Mouse (Mus musculus): ENCODE measurements around the gene Srcap. TPM values are rescaled to one million over a fixed set of nuclear protein-coding genes. Genes with fewer than 3 reads are reported as not detected.

The Srcap gene
- polyA plus RNA-seq, 1 experiment from 2014 or later = 40.1 TPM

DNA sequence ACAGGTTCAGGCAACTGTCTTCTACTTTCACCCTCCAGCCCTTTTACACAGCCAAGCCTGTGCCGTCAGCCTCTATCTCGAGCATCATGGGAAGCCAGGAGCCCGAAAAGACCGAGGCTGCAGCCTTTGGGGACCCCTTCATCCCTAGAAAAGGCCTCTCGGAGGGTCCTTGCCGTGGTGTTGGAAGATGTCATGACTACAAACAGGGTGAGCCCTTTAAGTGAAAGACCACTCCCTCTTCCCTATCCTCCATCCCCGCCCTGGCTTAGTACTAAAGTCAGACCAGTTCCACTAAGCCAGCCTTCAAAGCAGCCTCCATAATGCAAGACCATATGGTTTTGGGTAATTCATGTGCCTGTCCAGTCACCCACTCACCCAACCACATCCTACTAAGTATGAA is 39.7 kb upstream of the Srcap start:
- Histone ChIP-seq H3K27ac (replicated peaks in 1 of 2; ENCODE audit: control insufficient read depth in 1 of 2, insufficient read depth in 1 of 2, low read depth in 2 of 2, low read length in 2 of 2) (peak overlapping the region; percentile 95 to 99), H3K27me3 (ENCODE audit: control insufficient read depth, insufficient read depth, low read length) (no peaks in the 10 kb centered on the region), H3K4me3 (ENCODE audit: control insufficient read depth in 1 of 2, insufficient read depth in 1 of 2, low read depth in 1 of 2, low read length in 2 of 2) (peak overlapping the region; percentile 75 to 82), H3K4me1 (ENCODE audit: control insufficient read depth in 2 of 2, insufficient read depth in 2 of 2, low read length in 2 of 2) (peaks cover 4 to 16% of the 10 kb centered on the region in 2 experiments; a peak in 3 of 4 replicates), H3K9ac (ENCODE audit: low read length) (peak overlapping the region; percentile 93), H3K4me2 (ENCODE audit: low read length) (peak overlapping the region; percentile 81), H3K36me3 (ENCODE audit: control insufficient read depth, insufficient read depth, low read length) (peaks cover 45% of the 10 kb centered on the region), H3K9me3 (ENCODE audit: control insufficient read depth, low read length) (no peaks in the 10 kb centered on the region)
- ATAC-seq (ENCODE audit: insufficient number of reproducible peaks, insufficient read depth, low FRiP score, low read depth) = no peak
- WGBS = 0% methylated on average over 7 of the region's 7 CpGs

- ATAC-seq (ENCODE audit: insufficient number of reproducible peaks, insufficient read depth, low FRiP score, low read depth) = no peak
- H3K4me1 ChIP-seq (ENCODE audit: control insufficient read depth in 2 of 2, insufficient read depth in 2 of 2, low read length in 2 of 2) = peaks cover 4 to 19% of the 10 kb centered on the region in 2 experiments; a peak in 3 of 4 replicates
- no peak overlapping the region for H3K9ac ChIP-seq (ENCODE audit: low read length)
- H3K36me3 ChIP-seq (ENCODE audit: control insufficient read depth, insufficient read depth, low read length) = peaks cover 41% of the 10 kb centered on the region
- no peak overlapping the region for H3K27ac ChIP-seq (replicated peaks in 1 of 2; ENCODE audit: control insufficient read depth in 1 of 2, insufficient read depth in 1 of 2, low read depth in 2 of 2, low read length in 2 of 2)
- WGBS = 82% methylated on average over 5 of the region's 5 CpGs
- H3K4me2 ChIP-seq (ENCODE audit: low read length) = no peak overlapping the region
- H3K4me3 ChIP-seq (ENCODE audit: control insufficient read depth in 1 of 2, insufficient read depth in 1 of 2, low read depth in 1 of 2, low read length in 2 of 2) = no peak overlapping the region
- no peaks in the 10 kb centered on the region for H3K27me3 ChIP-seq (ENCODE audit: control insufficient read depth, insufficient read depth, low read length)
- H3K9me3 ChIP-seq (ENCODE audit: control insufficient read depth, low read length) = no peaks in the 10 kb centered on the region
These were observed 38.1 kb upstream of the Srcap start for GRCm38 (mm10) chr7:127473705-127474104.

GRCm38 (mm10) chr7:127474378-127475070 is 37.3 kb upstream of the Srcap start:
- no peak overlapping the region for H3K4me2 ChIP-seq (ENCODE audit: low read length)

DNA sequence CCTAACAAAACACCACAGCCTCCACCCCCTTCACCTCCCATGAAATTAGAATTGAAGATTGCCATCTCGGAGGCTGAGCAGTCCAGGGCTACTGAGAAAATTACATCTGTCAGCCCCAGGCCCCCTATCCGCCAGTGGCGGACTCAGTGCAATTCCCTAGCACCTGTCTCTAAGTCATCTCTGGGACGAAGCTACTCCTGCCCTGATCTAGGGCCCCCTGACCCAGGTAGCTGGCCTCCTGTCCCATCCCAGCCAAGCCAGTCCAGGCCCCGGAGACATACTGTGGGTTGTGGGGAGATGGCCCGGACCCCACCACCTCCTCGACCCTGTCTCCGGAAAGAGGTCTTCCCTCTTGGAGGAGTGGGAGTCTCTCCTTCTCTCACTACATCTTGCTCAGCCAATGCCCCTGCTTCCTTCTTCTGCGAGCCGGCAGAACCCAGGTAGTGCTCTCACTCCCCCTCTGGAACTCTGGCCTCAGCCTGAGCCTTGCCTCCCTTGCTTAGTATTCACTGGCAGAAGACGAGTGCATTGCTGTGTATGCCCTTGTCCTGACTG is 36.5 kb upstream of the Srcap start:
- no peaks in the 10 kb centered on the region for H3K27me3 ChIP-seq (ENCODE audit: control insufficient read depth, insufficient read depth, low read length)
- ATAC-seq (ENCODE audit: insufficient number of reproducible peaks, insufficient read depth, low FRiP score, low read depth) = no peak
- H3K4me3 ChIP-seq (ENCODE audit: control insufficient read depth in 1 of 2, insufficient read depth in 1 of 2, low read depth in 1 of 2, low read length in 2 of 2) = no peak overlapping the region
- 93% methylated on average over 11 of the region's 11 CpGs for WGBS
- H3K36me3 ChIP-seq (ENCODE audit: control insufficient read depth, insufficient read depth, low read length) = peaks cover 41% of the 10 kb centered on the region
- no peaks in the 10 kb centered on the region for H3K9me3 ChIP-seq (ENCODE audit: control insufficient read depth, low read length)
- H3K4me1 ChIP-seq (ENCODE audit: control insufficient read depth in 2 of 2, insufficient read depth in 2 of 2, low read length in 2 of 2) = peaks cover 7 to 24% of the 10 kb centered on the region in 2 experiments; a peak in 3 of 4 replicates
- H3K9ac ChIP-seq (ENCODE audit: low read length) = no peak overlapping the region
- no peak overlapping the region for H3K4me2 ChIP-seq (ENCODE audit: low read length)
- H3K27ac ChIP-seq (replicated peaks in 1 of 2; ENCODE audit: control insufficient read depth in 1 of 2, insufficient read depth in 1 of 2, low read depth in 2 of 2, low read length in 2 of 2) = no peak overlapping the region

More at GRCm38 (mm10) chr7:127474378-127475070, 37.3 kb upstream of the Srcap start:
- Histone ChIP-seq H3K4me3 (ENCODE audit: control insufficient read depth in 1 of 2, insufficient read depth in 1 of 2, low read depth in 1 of 2, low read length in 2 of 2) (no peak overlapping the region), H3K9me3 (ENCODE audit: control insufficient read depth, low read length) (no peaks in the 10 kb centered on the region), H3K27ac (replicated peaks in 1 of 2; ENCODE audit: control insufficient read depth in 1 of 2, insufficient read depth in 1 of 2, low read depth in 2 of 2, low read length in 2 of 2) (no peak overlapping the region), H3K9ac (ENCODE audit: low read length) (no peak overlapping the region), H3K36me3 (ENCODE audit: control insufficient read depth, insufficient read depth, low read length) (peaks cover 41% of the 10 kb centered on the region), H3K27me3 (ENCODE audit: control insufficient read depth, insufficient read depth, low read length) (no peaks in the 10 kb centered on the region), H3K4me1 (ENCODE audit: control insufficient read depth in 2 of 2, insufficient read depth in 2 of 2, low read length in 2 of 2) (peaks cover 4 to 20% of the 10 kb centered on the region in 2 experiments; a peak in 3 of 4 replicates)
- no peak for ATAC-seq (ENCODE audit: insufficient number of reproducible peaks, insufficient read depth, low FRiP score, low read depth)
- WGBS = 84% methylated on average over 6 of the region's 6 CpGs

DNA sequence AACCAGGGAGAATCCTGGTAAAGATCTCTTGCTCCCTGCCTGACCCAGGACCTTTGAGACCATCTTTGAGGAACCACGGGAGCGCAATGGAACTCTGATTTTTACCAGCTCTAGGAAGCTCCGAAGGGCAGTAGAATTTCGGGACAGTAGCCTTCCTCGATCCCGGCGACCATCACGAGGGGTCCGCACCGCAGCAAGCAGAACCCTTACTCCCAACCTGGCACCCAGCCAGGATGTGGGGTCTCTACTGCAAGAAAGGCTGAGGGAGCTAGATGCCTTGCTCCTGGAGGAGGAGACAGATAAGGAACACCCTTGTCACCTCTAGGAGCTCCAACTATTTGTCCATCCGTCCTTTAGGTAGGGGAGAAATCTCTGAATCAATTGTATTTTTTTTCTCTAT is 35.4 kb upstream of the Srcap start:
- peaks cover 50% of the 10 kb centered on the region for H3K36me3 ChIP-seq (ENCODE audit: control insufficient read depth, insufficient read depth, low read length)
- H3K4me1 ChIP-seq (ENCODE audit: control insufficient read depth in 2 of 2, insufficient read depth in 2 of 2, low read length in 2 of 2) = peaks cover 7 to 30% of the 10 kb centered on the region in 2 experiments; a peak in 3 of 4 replicates
- no peak overlapping the region for H3K4me3 ChIP-seq (ENCODE audit: control insufficient read depth in 1 of 2, insufficient read depth in 1 of 2, low read depth in 1 of 2, low read length in 2 of 2)
- no peak overlapping the region for H3K4me2 ChIP-seq (ENCODE audit: low read length)
- H3K27me3 ChIP-seq (ENCODE audit: control insufficient read depth, insufficient read depth, low read length) = no peaks in the 10 kb centered on the region
- H3K27ac ChIP-seq (replicated peaks in 1 of 2; ENCODE audit: control insufficient read depth in 1 of 2, insufficient read depth in 1 of 2, low read depth in 2 of 2, low read length in 2 of 2) = no peak overlapping the region
- no peak for ATAC-seq (ENCODE audit: insufficient number of reproducible peaks, insufficient read depth, low FRiP score, low read depth)
- H3K9ac ChIP-seq (ENCODE audit: low read length) = no peak overlapping the region
- WGBS = 92% methylated on average over 11 of the region's 11 CpGs
- no peaks in the 10 kb centered on the region for H3K9me3 ChIP-seq (ENCODE audit: control insufficient read depth, low read length)

DNA sequence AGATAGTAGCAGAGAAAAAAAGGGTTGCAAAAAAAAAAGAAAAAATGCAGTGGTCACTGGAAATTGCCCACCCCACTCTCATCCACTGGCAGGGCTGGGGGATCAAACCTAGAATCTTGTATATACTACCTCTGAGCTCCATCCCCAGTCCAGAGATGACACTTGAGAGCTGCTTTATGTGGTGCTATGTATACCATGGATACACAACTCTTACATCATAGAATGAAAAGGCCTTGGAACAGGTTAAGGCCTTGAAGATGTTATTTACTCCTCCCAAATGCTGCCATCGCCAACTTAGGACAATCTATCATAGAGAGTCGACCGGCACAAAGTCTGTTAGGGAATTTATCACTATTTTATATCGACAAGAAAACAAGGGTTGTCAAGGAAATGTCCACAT is 34.9 kb upstream of the Srcap start:
- H3K27me3 ChIP-seq (ENCODE audit: control insufficient read depth, insufficient read depth, low read length) = no peaks in the 10 kb centered on the region
- no peaks in the 10 kb centered on the region for H3K9me3 ChIP-seq (ENCODE audit: control insufficient read depth, low read length)
- H3K27ac ChIP-seq (replicated peaks in 1 of 2; ENCODE audit: control insufficient read depth in 1 of 2, insufficient read depth in 1 of 2, low read depth in 2 of 2, low read length in 2 of 2) = peak overlapping the region; percentile 73 to 94; a peak in 3 of 4 replicates
- WGBS = 71% methylated on average over 4 of the region's 4 CpGs
- H3K9ac ChIP-seq (ENCODE audit: low read length) = peak overlapping the region; percentile 97
- ATAC-seq (ENCODE audit: insufficient number of reproducible peaks, insufficient read depth, low FRiP score, low read depth) = no peak
- H3K4me3 ChIP-seq (ENCODE audit: control insufficient read depth in 1 of 2, insufficient read depth in 1 of 2, low read depth in 1 of 2, low read length in 2 of 2) = peak overlapping the region in 1 of 2 experiments; percentile 99; a peak in 3 of 4 replicates
- peak overlapping the region; percentile 88 for H3K4me2 ChIP-seq (ENCODE audit: low read length)
- peaks cover 55% of the 10 kb centered on the region for H3K36me3 ChIP-seq (ENCODE audit: control insufficient read depth, insufficient read depth, low read length)
- H3K4me1 ChIP-seq (ENCODE audit: control insufficient read depth in 2 of 2, insufficient read depth in 2 of 2, low read length in 2 of 2) = peaks cover 7 to 30% of the 10 kb centered on the region in 2 experiments; a peak in 3 of 4 replicates

DNA sequence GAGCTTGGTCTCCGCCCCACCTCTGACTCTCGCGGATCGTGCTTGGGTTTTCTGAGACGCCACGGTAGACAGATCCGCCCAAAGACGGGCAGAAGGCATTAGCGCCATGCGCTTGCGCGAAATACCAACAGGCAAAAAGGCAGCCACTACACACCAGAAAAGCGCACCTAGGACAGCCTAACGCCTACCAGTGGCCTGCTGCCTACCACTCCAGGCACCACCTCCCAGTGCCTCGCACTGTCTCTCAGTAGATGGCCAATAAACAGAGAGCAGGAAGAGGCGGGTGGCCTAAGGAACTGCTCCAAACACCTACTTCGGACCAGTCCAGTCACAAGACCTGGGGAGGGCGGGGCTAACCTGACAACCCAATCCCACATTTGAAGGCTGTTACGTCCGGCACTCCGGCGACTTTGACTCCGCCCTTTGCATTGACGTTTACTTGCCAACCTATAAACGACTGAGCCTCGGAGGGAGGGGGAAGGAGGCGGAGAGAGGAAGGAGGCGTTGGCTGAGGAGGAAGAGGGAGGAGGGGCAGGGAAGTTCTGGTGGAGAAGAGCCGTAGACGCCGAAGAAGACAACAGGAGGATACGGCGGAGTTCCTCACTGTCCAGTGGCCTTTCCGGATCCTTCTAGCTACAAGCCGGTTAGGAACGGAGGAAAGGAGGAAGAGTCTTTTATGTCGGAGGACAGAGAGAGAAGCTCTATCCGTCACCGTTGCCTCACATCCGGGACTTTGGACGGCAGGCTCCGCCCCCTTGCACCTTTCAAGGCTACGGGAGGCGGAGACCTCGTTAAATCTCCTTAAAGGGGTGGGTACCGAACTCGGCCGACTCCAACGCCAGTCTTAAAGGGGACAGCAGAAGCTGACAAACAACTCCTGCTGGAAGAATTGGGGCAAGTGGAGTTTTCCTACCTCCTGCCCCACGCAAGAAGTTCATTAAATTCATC is 33.8 kb upstream of the Srcap start:
- Histone ChIP-seq H3K4me1 (ENCODE audit: control insufficient read depth in 2 of 2, insufficient read depth in 2 of 2, low read length in 2 of 2) (peaks cover 3 to 22% of the 10 kb centered on the region in 2 experiments; a peak in 3 of 4 replicates), H3K36me3 (ENCODE audit: control insufficient read depth, insufficient read depth, low read length) (peaks cover 66% of the 10 kb centered on the region), H3K4me2 (ENCODE audit: low read length) (peak overlapping the region; percentile 88), H3K9ac (ENCODE audit: low read length) (peak overlapping the region; percentile 97), H3K4me3 (ENCODE audit: control insufficient read depth in 1 of 2, insufficient read depth in 1 of 2, low read depth in 1 of 2, low read length in 2 of 2) (peak overlapping the region; percentile 99), H3K27ac (replicated peaks in 1 of 2; ENCODE audit: control insufficient read depth in 1 of 2, insufficient read depth in 1 of 2, low read depth in 2 of 2, low read length in 2 of 2) (peak overlapping the region; percentile 94 to 98), H3K9me3 (ENCODE audit: control insufficient read depth, low read length) (no peaks in the 10 kb centered on the region), H3K27me3 (ENCODE audit: control insufficient read depth, insufficient read depth, low read length) (no peaks in the 10 kb centered on the region)
- under 1% methylated on average over 50 of the region's 50 CpGs for WGBS
- ATAC-seq (ENCODE audit: insufficient number of reproducible peaks, insufficient read depth, low FRiP score, low read depth) = peak; percentile 91

Measured in heart, embryonic 14.5 days (tissue).